Mouse (Mus musculus) adipose tissue, adult 10 weeks (tissue): ENCODE measurements around the gene Cdhr2. TPM values are rescaled to one million over a fixed set of nuclear protein-coding genes. Genes with fewer than 3 reads are reported as not detected.

Experiments
- polyA plus RNA-seq: library from polyadenylated mRNA; stranded (reverse); fragments of 350-450 nt; fragmentation: Illumina TruSeq; extraction: RNeasy Lipid Tissue Mini Kit (QIAGEN cat#74804); gene quantifications from one replicate; pipeline ENCODE4 v1.2.3, GENCODE M21; 2014; ENCODE audit warnings: low read depth, low replicate concordance

Cdhr2 gene
- polyA plus RNA-seq: 4.0 TPM

DNA sequence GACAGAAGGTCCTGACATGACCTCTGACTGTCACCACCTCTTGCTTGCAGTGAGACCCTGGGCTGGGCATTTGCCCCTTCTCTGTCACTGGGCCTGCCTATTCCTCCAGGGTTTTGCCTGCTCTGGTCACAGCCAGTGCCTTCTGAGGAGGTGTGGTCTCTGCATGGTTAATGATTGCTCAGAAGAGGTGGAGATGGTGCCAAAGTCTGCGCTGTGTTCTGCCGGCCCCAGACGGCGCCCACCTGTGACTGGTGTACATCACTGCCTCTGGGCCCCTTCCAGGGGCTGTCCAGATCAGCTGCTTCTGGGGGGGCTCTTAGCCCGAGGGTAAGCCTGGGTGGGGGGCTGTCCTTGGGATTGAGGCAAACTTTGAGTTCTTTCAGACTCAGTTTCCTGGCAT lies at the start of gene Cdhr2:
Gene Cdhr2, plus strand, starts transcription at position 219 of the 400 bp plus-strand sequence.

DNA sequence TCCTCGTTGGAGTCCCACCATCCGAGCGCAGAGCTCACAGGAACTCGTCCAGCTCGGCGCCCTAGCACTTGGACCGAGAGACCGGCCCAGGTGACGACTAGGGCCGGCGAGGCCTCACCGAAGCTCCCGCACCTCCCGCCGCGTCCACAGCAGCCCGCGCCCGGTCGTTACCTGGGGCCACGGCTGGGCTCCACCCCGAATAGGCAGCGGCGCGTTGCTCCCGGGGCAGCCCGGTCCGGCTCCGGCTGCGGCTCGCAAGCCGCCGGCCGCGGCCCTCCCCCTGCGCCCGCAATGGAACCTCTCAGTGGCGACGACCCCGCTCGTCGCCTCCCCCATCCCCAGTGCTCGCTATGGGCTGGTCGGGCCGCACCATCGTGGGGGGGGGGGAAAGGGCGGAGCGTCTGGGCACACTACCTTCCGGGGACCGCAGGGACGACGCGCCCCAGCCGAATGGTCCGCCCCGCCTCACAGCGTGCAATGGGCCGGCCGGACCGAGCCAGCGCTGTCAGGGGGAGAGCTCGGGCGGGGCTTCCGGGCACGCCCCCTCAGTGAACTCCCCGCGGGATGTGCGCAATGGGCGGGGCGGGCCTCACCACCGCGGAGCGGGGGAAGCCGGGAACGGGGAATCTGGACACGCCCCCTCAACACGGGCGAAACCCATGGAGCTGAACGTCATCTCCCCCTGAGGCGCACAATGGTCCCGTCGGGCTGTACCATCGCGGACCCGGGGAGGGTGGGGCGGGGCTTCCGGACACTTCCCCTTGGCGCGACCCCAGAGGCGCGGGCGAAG lies 7.5 kb upstream of the Cdhr2 start, which contains the start of gene Rnf44:
Gene Rnf44, minus strand, starts transcription at position 350 of the 790 bp plus-strand sequence.

DNA sequence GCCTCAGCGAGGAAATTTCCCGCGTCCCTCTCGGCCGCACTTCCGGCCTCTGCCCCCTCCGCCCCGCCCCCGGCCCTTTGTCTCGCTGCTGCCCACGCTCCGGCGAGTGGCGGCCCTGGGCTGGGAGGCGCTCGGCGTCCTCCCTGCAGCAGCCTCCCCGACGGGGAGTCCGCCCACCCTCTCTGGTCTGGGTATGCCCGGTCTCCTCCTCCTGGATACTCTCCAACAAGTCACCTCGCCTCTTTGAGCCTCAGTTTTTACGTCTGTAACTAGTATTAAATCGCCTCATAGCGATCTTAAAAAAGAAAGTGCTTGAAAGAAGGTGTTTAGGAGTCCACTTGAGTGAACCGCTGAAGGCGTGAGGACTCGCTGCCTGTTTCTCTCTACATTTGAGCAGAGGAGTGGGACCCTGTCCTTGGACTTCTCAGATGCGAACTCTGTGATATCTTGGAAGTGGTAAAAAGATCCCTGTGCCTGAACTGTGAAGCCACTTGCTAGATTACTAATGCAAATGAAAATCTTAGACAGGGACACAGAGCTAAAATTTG lies 48.7 kb downstream of the Cdhr2 start, which contains the start of gene Gprin1:
Gene Gprin1, minus strand, starts transcription at position 11 of the 548 bp plus-strand sequence.

DNA sequence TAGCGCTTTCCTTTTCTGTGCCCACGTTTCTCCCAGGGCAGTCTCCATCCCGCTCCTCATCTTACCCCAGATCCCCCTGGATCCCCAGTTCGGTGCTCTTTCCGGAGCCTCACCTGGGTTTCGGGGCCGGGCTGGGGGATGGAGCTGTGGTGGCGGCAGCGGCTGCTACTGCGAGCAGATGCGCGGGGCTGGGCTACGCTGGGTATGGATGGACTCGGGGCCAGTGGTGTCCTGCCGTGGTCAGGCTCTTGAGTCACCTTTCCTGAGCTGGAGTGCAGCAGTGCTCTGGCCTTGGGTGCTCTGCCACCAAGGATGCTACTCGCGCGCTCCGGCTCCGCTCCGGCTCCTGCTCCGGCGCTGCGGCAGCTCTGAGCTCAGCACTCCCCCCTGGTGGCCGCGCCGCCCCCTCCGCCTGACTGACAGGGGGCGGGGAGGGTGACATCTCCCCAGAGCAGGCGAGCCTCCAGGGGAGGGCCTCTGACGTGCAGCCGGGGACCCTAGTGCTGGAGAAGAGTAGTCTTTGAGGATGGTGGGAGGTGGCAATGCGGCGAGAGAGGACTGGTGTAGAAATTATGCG lies 65.0 kb downstream of the Cdhr2 start, which contains the start of gene Sncb:
Gene Sncb, minus strand, starts transcription at position 404 of the 577 bp plus-strand sequence.

DNA sequence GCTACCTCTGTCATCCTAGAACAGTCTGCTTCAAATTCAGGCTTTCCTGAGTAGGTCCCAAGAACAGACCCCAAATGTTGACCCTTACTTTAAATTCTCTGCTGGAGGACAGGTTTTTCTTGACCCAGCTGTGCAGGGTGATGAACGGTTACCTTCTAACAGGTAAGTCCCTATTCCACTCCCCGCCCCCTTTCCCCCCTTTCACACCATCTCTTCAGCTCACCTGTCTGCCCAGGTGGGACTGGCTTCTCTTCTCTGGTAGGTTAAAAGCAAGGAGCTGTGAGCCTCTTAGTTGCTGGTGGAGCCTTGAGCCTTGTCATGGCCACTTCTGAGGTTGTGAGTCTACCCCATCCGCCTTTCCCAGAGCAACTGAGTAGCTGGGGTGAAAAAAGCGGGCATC lies 82.4 kb downstream of the Cdhr2 start, which contains the start of gene Eif4e1b:
Gene Eif4e1b, plus strand, starts transcription at position 301 of the 400 bp plus-strand sequence.

Other genes starting within 250 kb of the Cdhr2 start
- gene Thoc3, start 232.6 kb upstream of the Cdhr2 start, polyA plus RNA-seq: 24.2 TPM
- 12.4 TPM for gene Simc1, start 197.7 kb upstream of the Cdhr2 start, polyA plus RNA-seq
- gene 4833439L19Rik, start 136.0 kb upstream of the Cdhr2 start, polyA plus RNA-seq: 132 TPM
- 21.8 TPM for gene Arl10, start 126.4 kb upstream of the Cdhr2 start, polyA plus RNA-seq
- gene Nop16, start 111.4 kb upstream of the Cdhr2 start, polyA plus RNA-seq: 20.6 TPM
- gene Higd2a, start 111.3 kb upstream of the Cdhr2 start, polyA plus RNA-seq: 134 TPM
- 50.8 TPM for gene Cltb, start 90.1 kb upstream of the Cdhr2 start, polyA plus RNA-seq
- gene Faf2, start 79.7 kb upstream of the Cdhr2 start, polyA plus RNA-seq: 32.6 TPM
- gene Rnf44, start 7.6 kb upstream of the Cdhr2 start, polyA plus RNA-seq: 70.0 TPM
- 0.06 TPM for gene Gprin1, start 48.4 kb downstream of the Cdhr2 start, polyA plus RNA-seq
- gene Sncb, start 65.1 kb downstream of the Cdhr2 start, polyA plus RNA-seq: not detected
- 0.55 TPM for gene Eif4e1b, start 82.5 kb downstream of the Cdhr2 start, polyA plus RNA-seq
- gene Tspan17, start 87.9 kb downstream of the Cdhr2 start, polyA plus RNA-seq: 42.7 TPM
- gene Unc5a, start 247.9 kb downstream of the Cdhr2 start, polyA plus RNA-seq: 15.9 TPM